Mouse (Mus musculus) C2C12 (cell line): ENCODE results near the gene Hdac4.

Source experiments
- CEBPB ChIP-seq: IDR thresholded peaks from one replicate; pipeline ENCODE4 v1.6.1; 2011; ENCODE audit warnings: low read depth, mild to moderate bottlenecking, control low read depth, moderate library complexity
- CTCF ChIP-seq: IDR thresholded peaks from one replicate; pipeline ENCODE4 v1.5.1; 2011; ENCODE audit not compliant: control insufficient read depth, insufficient read depth, insufficient read length
- FOSL1 ChIP-seq: IDR thresholded peaks from one replicate; pipeline ENCODE4 v1.8.0; 2011; ENCODE audit warnings: mild to moderate bottlenecking, low read length; ENCODE audit not compliant: poor library complexity, insufficient read depth, severe bottlenecking
- MAX ChIP-seq: IDR thresholded peaks from one replicate; pipeline ENCODE4 v1.6.1; 2011; ENCODE audit warnings: mild to moderate bottlenecking, control low read depth
- MYOG ChIP-seq: IDR thresholded peaks from one replicate; pipeline ENCODE4 v1.6.1; 2011; ENCODE audit not compliant: control insufficient read depth, insufficient read length; ENCODE audit errors: extremely low read depth
- USF1 ChIP-seq: IDR thresholded peaks from one replicate; pipeline ENCODE4 v1.6.1; 2011; ENCODE audit warnings: low read depth, mild to moderate bottlenecking, control low read depth, moderate library complexity

GRCm38 (mm10) chr1:91897078-91897477, 298.4 kb downstream of the Hdac4 start:
- TF ChIP-seq USF1 (no peak), CTCF (no peak), MAX (no peak), MYOG (no peak), CEBPB (no peak), FOSL1 (no peak)
